Mouse (Mus musculus): Measurements from ENCODE around the gene Wscd1.

DNA sequence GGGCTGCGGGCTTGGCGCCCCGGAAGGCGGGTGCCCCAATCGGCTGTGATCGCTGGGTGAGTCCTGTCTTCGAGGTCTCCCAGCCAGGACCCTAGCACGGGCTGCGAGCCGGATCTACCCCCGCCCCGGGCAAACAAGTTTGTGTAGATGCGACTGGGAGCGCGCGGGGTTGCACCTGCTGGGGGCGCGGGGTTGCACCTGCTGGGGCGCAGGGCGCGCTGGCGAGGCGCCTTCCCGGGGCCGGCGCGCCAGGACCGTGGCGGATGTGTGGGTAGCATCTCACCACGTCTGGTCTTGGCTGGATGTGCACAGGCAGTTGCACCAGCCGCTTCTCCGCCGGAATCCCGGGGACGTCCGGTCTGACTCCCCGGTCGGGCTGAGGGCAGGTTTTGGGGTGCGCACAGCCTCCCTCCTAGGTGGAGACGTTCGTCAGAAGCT is 1.5 kb downstream of the Wscd1 start:
- TF ChIP-seq ZNF384 (IDR thresholded peaks at IDR 0.05; ENCODE audit: low read depth, low read length) = no peak
- no peak for TF ChIP-seq CHD2 (IDR thresholded peaks at IDR 0.05; ENCODE audit: low read depth, low read length)
- no peak for TF ChIP-seq MAFK (IDR thresholded peaks at IDR 0.05; ENCODE audit: insufficient read depth, low read depth, low read length)
